Mouse (Mus musculus) megakaryocyte-erythroid progenitor cell, adult 5 weeks (primary cell): ENCODE results near the gene Nos1ap. TPM values are rescaled to one million over a fixed set of nuclear protein-coding genes. Genes with fewer than 3 reads are reported as not detected.

Experiments used
- polyA plus RNA-seq: library from polyadenylated mRNA; stranded (reverse); fragments of >175 nt; gene quantifications from 2 replicates; pipeline ENCODE4 v1.2.3, GENCODE M21; 2012

Gene Nos1ap
- polyA plus RNA-seq = 23.2 and 32.4 TPM in 2 replicates

GRCm38 (mm10) chr1:170589219-170590040 lies at the start of gene Nos1ap:
TSS of gene Nos1ap (minus strand) at chr1:170589861.

DNA sequence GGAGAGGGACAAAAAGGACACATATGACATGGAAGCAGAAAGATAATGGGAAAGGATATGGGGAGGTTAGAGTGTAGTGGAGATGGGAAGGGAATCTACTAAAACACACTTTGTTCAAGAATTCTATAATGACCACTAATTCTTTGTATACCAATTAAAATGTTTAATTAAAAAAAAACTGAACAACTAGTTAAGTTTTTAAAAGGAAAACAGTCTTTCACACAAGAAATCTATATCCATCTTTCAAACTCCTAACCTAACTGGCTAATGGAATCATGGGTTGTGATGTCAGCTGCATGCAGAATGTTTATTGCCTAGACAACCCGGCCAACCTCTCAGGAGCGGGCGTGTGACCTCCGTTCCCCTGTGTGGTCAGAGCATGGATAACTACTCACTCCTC lies 281.2 kb downstream of the Nos1ap start, which contains the start of gene Spata46:
Gene Spata46, plus strand, starts transcription at position 301 of the 400 bp plus-strand sequence.

GRCm38 (mm10) chr1:170306232-170306631 lies 283.4 kb downstream of the Nos1ap start, which contains the start of gene Gm7694:
TSS of gene Gm7694 (minus strand) at chr1:170306332.

DNA sequence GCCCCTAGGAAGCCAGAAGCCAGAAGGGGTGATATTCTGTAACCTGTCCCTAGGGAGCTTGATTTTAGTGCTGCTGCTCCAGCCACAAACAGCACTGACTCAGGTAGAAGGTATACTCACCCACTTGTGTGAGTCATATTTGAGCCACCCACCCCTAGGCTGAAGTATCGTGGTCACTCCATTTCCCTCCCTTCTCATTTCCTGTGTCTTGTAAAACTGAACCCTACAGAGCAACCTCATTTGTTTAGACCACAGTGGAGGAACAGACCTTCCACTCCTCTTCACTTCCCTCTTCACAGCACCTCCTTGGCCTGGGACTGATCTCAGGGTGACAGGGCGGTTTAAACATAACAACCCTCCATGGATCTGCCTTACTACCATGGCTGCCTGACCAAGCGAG lies 312.6 kb downstream of the Nos1ap start, which contains the start of gene Sh2d1b1:
Gene Sh2d1b1, plus strand, starts transcription at position 305 of the 400 bp plus-strand sequence.

Other genes with a start within 250 kb of the Nos1ap start
- gene Olfml2b, start 54.7 kb upstream of the Nos1ap start, polyA plus RNA-seq = 1.8 and 1.9 TPM in 2 replicates